Mouse (Mus musculus): ENCODE results near the gene Actr1b.
A peak's percentile ranks its signal among the peaks of the same experiment; 100 is the strongest.

The Actr1b gene

DNA sequence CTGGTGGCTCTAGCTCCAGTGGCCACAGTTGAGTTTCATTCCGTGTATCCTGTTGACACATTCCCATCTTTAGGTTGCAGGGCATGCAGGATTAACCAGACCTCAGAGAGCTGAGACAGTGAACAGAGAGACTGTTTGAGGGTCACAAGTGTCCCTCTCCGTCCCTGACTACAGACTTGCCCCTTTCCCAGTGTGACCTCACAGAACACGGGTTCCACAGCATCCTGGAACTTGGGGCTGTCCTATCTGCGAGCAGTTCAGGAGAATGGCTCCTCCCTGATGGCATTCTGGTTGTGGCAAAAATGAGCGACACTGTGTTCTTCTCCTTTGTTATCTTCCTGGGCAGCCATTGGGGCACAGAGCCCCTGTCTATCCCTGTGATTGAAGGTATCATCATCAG, at the start of gene Actr1b:
Gene Actr1b (minus strand): TSS at position 112 of the 400 bp plus-strand sequence.
- DNase-seq (ENCODE audit: low spot score): no peak

DNA sequence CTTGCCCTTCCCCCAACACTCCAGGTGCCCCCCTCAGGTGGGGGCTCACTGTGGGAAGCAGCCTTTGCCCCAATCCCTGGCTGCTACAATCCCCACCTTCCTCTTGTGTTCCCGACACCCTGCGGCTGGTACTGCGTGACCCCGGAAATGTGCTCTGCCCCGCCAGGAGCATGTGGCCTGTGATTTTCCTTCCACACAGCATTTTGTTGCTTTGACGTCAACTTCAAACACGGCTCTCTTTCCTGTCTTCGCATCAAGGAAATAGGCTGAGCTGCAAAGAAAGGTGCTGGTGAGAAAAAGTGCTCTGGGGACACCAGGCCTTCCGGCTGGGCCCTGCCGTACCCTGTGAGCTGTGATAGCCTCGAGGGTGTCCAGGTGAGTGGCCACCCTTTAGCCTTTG, 47.3 kb upstream of the Actr1b start, which contains the start of gene Zap70:
Gene Zap70 (plus strand): TSS at position 231 of the 400 bp plus-strand sequence.
- no peak for DNase-seq (ENCODE audit: low spot score)

DNA sequence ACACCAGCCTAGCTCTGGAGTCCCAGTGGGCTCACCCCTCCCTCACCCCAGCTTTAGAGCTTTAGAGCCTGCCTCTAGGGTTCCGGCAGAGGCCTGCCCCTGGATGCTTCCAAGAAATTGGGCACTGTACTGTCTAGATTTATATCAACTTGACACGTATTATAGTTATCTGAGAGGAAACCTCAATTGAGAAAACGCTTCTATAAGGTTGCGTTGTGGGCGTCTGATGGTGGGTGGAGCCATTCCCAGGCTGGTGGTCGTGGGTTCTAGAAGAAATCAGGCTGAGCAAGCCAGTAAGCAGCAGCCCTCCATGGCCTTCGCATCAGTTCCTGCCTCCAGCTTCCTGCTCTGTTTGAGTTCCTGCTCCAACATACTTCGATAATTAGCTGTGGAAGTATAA, 46.8 kb upstream of the Actr1b start:
- DNase-seq (ENCODE audit: low spot score): no peak

DNA sequence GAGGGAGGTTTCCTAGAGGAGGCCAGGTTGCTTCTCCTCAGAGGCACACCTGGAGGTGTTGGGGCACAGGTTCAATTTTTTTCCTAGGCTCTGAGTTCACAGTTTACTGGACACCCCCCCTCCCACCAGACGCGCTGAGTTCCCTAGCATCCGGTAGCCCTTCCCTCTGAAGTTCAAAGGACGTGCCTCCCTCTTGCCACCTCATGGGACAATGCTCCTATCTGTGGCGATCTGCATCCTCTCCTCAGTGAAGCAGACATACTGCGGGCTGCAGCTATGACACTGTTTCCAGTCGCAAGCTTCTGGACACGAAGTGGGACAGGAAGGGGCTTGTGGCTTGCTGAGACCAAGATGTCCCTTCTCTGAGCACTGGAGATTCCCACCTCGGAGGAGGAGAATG, 46.2 kb upstream of the Actr1b start:
- DNase-seq (ENCODE audit: low spot score): no peak

DNA sequence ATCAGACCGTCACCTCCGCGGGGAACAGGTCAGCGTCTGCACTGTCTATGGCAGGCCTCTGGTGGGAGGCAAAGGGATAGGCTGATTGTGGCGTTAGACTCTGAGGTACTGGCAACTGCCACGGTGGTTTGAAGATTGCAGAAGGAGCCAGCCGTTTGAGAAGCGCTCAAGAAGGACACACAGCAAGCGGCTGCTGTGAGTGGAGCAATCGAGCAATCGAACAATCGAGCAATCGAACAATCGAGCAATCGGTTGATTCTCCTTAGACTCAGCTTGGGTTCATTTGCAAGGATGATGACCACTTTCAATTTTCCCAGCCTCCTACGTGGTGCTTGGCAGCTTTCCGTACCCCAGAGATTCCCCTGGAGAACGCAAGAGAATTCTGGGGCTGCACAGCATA, 44.9 kb upstream of the Actr1b start:
- DNase-seq (ENCODE audit: low spot score): no peak

DNA sequence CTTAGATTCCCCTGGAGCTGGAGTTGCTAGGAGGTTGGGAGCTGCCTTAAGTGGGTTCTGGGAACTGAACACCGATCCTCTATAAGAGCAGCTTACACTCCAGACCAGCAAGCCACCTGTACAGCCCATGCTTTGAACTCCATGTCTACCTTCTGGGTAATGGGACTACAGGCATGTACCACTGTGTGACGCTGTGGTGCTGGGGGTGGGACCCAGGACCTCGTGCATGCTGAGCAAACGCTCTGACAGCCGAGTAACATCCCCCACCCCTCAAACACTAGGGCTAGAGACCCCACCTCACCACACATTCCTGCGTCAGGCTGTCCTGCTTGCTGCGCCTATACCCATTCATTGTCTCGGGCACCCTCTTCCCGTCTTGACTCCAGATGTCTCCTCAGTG, 44.3 kb upstream of the Actr1b start:
- DNase-seq (ENCODE audit: low spot score): no peak

DNA sequence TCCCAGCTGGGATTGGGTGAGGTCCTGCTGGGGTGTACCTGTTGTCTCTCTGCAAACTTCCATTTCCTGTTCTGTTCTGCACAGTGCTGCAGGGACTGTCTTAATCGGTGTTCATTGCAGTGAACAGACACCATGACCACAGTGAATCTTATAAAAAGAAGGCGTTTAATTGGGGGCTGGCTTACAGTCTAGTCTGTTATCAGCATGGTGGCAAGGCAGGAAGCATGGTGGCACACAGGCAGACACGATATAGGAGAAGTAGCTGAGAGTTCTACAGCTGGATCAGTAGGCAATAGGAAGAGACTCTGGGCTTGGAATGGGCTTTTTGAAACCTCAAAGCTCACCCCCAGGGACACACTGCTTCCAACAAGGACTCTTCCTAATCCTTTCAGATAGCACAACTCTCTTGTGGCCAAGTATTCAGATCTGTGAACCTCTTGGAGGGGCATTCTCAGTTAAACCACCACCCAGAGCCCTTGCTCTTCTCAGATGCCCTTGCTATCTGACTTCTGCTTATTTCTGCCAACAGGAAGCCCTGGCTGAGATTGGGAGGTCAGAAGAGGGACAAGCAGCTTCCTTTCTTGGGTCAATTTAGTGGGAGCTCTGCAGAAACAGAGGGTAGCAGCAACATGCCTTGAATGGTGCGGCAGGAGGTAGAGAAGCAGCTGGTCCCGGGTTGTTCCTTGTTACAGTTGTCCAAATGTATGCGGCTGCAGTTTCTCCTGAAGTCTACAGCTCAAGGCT, 39.9 kb upstream of the Actr1b start:
- no peak for DNase-seq (ENCODE audit: low spot score)

DNA sequence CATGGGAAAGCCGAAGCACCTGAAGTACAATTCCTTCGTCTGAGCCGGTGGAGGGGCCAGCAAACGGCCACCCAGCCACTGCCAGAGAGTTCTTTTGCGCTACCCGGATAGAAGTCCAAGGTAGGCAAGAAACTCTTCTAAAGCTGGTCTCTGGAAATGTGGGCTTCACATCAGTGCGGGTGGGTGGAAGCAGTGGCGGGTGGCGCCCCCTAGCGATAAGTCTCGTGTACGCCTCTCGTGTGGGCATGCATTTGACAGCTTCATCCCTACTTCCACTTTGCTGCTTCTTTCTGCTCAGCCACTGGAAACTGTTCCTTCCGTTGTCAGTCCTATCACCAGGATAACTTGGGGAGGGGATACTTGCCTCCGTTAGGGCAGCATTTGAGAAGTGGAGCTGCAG, 32.2 kb upstream of the Actr1b start:
- DNase-seq (ENCODE audit: low spot score): no peak

DNA sequence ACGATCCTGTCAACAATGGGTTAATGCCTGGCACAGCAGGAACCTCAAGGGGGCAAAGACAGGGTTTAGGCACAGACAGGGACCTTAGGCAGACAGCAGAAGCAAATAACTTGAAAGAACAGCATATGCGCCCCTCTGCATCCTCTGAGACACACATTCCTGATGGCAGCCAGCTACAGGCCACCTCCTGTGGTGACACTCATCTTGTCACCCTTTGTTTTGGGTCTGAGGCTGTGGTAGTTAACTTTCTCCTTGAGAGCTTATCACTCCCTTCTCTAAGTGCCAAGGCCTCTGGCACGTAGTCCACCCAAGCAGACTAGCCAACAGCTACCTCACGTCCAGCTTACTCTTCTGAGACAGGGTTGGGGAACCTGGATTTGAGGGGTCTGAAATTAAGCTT, 31.4 kb upstream of the Actr1b start:
- DNase-seq (ENCODE audit: low spot score): no peak

DNA sequence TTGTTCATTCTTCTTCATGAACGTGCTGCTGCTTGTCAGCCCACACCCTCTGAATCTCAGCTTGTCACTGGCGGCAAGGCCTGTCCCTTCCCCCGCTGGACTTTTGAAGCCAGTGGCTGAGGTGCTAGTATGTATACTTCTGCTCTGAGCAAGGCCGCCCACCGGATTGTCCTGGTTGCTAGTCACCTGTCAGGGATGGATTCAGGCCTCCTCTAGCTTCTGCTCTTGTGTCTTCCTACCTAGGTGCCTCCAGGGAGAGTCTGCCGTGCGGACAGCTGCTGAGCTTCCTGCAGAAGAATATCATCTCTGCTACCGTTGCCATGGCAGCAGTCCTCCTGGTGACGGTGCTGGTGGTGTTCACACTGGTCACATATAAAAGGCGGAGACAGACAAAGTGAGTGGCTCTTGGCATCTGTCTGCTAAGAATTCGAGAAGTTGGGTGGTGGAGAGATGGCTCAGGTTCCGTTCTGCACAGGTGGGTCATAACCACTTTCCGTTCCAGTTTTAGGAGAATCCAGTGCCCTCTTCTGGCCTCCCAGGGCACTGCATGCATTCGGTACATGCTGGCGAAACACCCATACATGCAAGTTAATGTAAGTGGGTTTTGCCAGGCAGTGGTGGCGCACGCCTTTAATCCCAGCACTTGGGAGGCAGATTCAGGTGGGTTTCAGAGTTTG, 30.2 kb upstream of the Actr1b start:
- DNase-seq (ENCODE audit: low spot score): peak; percentile 61

DNA sequence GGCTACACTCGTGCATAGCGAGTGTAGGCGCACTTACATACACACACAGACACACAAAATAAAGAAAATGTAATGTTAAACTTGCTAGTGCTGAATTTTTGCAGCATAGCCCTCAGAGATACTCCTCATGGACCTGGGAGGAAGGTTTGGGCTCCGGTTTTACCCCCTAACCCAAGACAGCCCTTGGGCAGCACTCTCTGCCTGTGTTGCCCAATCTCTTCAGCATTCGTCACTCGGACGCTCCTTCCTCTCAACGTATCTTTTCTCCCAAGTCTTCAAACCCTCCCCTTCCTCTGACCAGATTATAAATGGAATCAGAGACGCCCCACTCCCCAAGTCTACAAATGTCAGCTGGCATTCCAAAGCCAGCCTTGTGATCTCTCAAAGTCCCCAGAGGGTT, 28.8 kb upstream of the Actr1b start:
- DNase-seq (ENCODE audit: low spot score): no peak

DNA sequence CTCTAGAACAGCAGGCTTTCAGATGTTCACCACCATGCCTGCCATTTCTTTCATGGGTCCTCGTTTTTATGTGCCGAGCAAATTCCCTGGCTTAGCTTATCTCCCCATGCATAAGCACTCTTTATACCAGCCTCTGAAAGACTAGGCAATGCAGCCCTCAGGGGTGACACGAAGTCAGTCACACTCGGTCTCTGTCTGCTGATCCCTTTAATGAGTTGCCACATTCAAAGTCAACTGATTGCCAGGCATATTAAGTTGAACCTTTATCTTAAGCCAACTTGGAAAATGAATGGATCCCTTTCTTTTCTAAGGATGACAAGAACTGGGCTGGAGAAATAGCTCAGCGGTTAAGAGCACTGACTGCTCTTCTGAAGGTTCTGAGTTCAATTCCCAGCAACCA, 25.0 kb upstream of the Actr1b start:
- DNase-seq (ENCODE audit: low spot score): no peak

DNA sequence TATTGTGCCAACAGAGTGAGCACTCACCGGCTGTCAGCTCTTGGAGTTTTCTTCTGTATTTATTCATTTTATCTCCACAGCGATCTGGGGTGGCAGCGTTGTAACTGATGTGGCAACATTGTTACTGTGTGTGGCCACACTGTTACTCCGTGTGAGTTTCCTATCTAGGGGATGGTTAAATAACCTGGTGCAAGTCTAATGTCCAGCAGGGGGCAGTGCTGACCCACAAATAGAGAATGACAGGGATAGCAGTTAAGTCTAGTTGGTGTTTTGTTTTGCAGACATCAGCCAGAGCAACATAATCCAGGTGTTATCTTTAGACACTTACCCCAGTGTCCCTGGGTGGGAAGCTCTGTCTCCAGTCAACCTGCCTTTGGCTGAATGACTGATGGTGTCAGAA, 23.1 kb upstream of the Actr1b start:
- DNase-seq (ENCODE audit: low spot score): peak; percentile 69

DNA sequence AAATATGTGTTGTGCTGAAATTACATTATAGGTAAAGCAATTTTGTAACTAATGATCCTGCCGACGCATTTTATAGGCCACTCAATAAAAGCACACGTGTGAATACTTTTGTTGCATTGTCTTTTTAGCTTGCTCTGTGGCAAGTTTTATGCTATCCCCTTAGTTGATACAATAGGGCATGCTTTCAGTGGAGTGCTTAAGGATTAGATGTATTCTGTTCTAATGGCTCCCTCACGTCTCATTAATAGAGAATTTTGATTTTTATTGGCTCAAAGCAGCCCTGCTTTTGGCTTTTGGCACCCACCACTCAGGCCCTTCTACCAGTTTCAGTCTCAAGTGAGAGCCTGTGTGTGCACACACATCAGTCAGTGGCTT, 9.8 kb upstream of the Actr1b start:
- DNase-seq (ENCODE audit: low spot score): no peak

DNA sequence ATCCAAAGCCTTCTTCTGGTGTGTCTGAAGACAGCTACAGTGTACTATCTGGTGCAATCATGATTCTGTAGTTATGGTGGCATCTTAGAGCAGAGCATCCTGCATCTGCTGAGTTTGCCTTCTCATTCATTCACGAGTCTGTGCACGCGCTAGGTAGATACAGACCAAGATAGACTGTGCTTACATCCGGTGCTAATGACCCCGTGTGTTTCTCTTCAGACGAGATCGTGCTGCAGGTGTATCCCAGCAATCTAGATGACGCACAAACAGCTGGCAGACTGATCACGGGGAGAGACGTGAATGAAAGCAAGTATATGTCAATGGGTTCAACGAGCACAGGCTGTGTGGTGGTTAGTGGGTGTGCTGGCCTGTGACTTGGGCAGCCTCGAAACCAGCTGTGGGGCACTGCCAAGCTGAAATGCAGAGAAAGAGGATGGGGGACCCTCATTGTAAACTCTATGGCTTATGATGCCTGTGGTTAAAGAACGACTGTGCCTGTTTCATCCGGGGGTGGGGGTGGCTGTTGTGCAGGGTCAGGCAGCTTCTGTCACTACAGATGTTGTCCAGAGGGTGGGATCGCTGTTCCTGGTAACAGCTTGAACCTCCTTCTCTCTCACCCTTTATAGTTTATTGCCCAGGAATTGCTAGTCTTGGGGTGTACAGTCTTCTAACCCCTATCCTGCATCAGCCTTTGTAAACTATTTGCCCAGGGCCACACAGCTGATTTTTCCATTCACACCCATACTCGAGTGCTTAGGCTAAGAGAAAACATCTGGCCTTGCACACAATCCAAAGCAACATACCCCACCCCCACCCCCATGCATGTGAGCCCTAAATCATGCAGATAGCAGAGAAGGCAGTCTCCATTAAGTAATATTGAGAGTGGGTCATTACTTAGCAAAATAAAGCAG, 9.2 kb upstream of the Actr1b start:
- DNase-seq (ENCODE audit: low spot score): no peak

DNA sequence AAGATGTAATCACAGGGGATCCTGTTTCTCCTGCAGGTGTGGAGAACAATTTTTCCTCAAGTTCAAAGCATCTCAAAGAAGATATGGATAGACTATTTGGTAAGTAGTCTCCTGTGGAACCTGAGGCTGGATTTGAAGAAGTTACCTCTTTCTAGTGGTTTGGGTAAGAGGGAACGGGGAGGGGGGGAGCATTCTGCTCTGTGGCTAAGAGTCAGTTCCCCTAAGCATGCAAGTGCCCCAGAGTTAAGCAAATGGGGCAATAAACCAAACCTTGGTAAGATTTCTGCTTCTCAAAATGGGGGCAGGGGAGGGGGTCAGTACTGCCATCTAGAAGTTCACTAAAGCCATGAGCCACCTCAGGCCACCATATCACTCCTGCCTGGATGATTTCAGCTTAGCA, 4.6 kb upstream of the Actr1b start:
- DNase-seq (ENCODE audit: low spot score): no peak

DNA sequence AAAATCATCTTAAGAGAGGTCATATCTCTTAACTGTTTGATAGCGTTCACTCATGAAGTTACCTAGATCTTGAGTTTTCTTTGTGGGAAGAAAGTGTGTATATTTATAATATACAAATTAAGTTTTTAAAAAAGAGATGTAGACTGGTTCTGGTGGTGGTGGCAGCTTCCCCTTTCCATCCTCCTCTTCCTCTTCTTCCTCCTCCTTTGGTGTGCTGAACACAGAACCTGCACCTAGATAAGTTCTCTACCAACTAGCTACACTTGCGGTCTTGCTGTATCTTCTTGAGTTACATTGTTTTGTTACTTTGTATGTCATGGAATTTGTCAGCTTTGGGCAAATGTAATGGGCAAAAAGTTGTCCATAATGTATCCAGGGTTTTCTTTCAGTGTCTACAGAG, 3.1 kb downstream of the Actr1b start:
- no peak for DNase-seq (ENCODE audit: low spot score)

DNA sequence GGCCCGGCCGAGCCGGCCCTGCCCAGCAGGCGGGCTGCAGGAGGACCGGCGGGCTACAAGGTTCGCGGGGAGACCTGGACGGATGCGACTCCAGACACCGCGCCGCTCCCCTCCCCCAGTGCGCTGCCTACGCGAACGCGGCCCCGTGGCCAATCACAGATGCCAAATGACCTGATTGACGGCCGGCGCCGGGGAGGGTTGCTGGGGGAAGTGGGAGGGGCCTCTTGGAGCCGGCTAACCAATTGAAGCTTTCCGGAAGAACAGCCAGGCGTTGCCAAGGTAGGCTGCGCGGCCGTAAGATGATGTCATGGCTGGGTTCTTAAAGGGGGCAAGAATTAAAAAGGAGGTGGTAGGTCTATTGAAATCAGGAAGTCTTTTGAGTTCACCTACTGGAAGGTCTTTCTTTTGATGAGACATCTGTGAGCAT, 4.4 kb downstream of the Actr1b start, which contains the start of gene 4933424G06Rik:
Gene 4933424G06Rik (plus strand): TSS at position 296 of the 427 bp plus-strand sequence.
- DNase-seq (ENCODE audit: low spot score): peak; percentile 96

DNA sequence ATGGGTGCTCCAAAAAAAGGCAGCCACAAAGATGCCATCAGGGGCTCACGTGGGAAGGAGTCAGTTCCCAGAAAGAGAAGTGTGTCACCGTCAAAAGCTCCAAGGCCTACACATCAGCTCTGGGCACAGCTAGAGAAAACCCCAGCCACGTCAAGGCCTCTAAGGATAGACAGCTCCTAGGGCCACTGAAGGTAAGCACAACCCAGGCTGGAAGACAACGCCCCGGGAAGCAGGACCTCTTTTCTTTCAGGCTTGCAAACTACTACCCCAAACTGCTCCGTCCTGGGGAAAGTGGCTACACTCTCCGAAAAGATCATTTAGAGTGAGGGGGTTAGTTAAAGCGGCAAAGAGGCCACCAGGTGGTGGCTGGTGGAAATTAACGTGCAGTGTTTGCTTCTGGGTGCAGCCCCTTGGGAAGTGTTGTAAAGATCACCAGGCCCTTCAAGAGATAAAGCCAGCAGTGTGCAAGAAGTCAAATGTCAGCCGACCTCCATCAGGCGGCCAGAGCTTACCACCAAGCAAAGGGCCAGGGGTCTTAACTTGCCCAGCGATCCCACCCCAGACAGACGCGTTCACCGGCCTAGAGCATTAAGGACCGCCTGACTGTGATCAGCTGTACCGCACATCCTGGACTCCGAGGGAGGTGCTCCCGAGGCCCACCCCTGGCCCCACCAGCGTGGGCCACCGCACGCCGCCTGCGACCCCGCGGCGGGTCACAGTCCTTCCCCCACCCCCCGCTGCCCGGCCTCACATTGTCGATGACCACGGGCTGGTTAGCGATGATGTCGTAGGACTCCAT, 5.0 kb downstream of the Actr1b start:
- peak; percentile 15 for DNase-seq (ENCODE audit: low spot score)

DNA sequence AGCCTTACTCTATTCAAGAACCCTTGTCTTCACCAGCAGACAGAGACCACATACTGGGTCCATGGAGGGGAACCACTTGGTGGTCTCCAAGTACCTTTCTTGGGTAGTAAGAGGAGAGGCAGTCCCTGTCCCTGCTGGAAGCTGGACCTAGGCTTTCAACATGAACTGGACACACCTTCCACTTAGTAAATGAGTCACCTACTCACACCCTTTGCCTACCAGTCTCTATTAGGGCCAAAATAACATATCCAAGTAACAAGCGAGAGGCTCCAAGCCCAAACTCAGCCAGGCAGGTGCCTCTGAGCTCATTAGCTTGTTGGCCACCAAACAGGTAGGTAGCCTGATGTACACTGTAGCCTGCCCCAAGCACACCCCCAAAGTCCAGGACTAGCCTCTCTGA, 5.6 kb downstream of the Actr1b start:
- DNase-seq (ENCODE audit: low spot score): no peak

DNA sequence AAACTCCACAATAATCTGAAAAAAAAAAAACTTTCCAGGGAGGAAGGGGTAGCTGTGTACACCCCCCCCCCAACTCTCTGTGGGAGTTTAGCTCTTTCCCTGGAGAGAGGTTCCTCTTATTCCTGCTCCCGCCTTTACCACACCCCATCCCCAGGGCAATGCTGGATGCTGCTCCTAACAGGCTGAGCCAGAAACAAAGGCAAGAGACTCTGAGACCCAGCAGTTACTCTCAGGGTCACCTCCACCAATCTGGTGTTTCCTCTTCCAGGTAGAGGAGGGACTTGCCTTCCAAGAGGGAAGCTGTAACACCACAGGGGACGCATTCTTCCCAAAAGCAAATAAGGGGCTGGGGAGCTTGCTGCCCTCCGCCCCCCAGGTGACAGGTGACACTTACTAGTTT, 6.4 kb downstream of the Actr1b start:
- DNase-seq (ENCODE audit: low spot score): no peak

DNA sequence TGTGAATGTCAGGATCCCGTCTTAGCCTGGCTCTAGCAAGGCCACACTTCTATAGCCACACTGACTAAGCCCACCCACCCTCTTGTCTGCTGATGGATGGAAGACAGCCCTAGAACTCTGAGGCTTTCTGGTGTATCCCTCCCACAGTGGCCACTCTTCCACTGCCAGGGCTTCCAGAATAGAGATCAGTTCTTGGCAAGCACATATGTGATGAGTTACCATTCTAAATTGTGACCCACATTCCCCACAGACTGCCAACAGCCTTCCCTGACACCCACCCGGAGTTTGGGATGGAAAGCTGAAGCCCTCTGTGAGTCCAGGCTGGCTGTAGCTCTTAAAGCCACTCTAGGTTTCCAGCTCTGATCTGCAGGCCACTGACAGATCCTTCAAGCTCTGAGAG, 7.1 kb downstream of the Actr1b start:
- no peak for DNase-seq (ENCODE audit: low spot score)
